Mouse (Mus musculus) neural tube, embryonic 14.5 days (tissue): ENCODE measurements around the gene Syce2. TPM values are rescaled to one million over a fixed set of nuclear protein-coding genes. Genes with fewer than 3 reads are reported as not detected.

ENCODE experiments used
- ATAC-seq: fragments of 200-750 bp; cut with Nextera tagmentation; 2 replicates; pipeline ENCODE4 v1.8.0; 2017; ENCODE audit warnings: low read depth, mild to moderate bottlenecking, moderate TSS enrichment, moderate library complexity
- H3K27ac ChIP-seq: fragments of 300-500 bp; sonication (generic); 2 replicates; pipeline ENCODE4 v1.5.1; 2014; ENCODE audit warnings: low read depth, mild to moderate bottlenecking, control low read depth, low read length, moderate library complexity, mixed read lengths
- H3K27me3 ChIP-seq: fragments of 300-500 bp; sonication (generic); 2 replicates; pipeline ENCODE4 v1.6.1; 2014; ENCODE audit warnings: low read length; ENCODE audit not compliant: control insufficient read depth, insufficient read depth
- H3K36me3 ChIP-seq: fragments of 300-500 bp; sonication (generic); 2 replicates; pipeline ENCODE4 v1.6.1; 2014; ENCODE audit warnings: low read length, mixed read lengths; ENCODE audit not compliant: control insufficient read depth, insufficient read depth
- H3K4me1 ChIP-seq: fragments of 300-500 bp; sonication (generic); 2 replicates; pipeline ENCODE4 v1.6.1; 2014; ENCODE audit warnings: low read length; ENCODE audit not compliant: control insufficient read depth, insufficient read depth
- H3K4me2 ChIP-seq: fragments of 300-500 bp; sonication (generic); 2 replicates; pipeline ENCODE4 v1.6.1; 2014; ENCODE audit warnings: mild to moderate bottlenecking, low read depth, low read length, control low read depth
- H3K4me3 ChIP-seq: fragments of 300-500 bp; sonication (generic); 2 replicates; pipeline ENCODE4 v1.5.1; 2014; ENCODE audit warnings: low read depth, low read length, control low read depth, mixed read lengths
- H3K9ac ChIP-seq: fragments of 300-500 bp; sonication (generic); replicated peaks from 2 replicates; pipeline ENCODE4 v1.6.1; 2014; ENCODE audit warnings: low read depth, mild to moderate bottlenecking, control low read depth, low read length, mixed read lengths
- H3K9me3 ChIP-seq: fragments of 300-500 bp; sonication (generic); 2 replicates; pipeline ENCODE4 v1.6.1; 2016; ENCODE audit warnings: low read length; ENCODE audit not compliant: control insufficient read depth
- WGBS: fragments of 180-500 bp; shearing (Covaris S2); extraction: QIAGEN DNeasy Blood & Tissue Kit; methylation state at CpG from one replicate; pipeline ENCODE4 v1.1.7; 2014; 5-methylcytosine and 5-hydroxymethylcytosine counted together
- polyA plus RNA-seq: library from polyadenylated mRNA; unstranded; fragments of >200 nt; fragmentation: Nextera tagmentation; extraction: Ambion mirVana; gene quantifications from 2 replicates; pipeline ENCODE4 v1.2.1, GENCODE M21; 2014

Gene Syce2
- polyA plus RNA-seq, 1 experiment from 2014 or later: 24.5 TPM

- ATAC-seq: peak; percentile 96
- Histone ChIP-seq H3K36me3 (peaks cover 67% of the 10 kb centered on the region), H3K9ac (peak within 1 kb of the TSS; percentile 87), H3K4me2 (peak within 1 kb of the TSS; percentile 70), H3K27ac (peak within 1 kb of the TSS; percentile 83), H3K4me3 (peak within 1 kb of the TSS; percentile 84), H3K9me3 (no peaks in the 10 kb centered on the region), H3K4me1 (peaks cover 23% of the 10 kb centered on the region), H3K27me3 (no peaks in the 10 kb centered on the region)
- 1% methylated on average over 45 of the region's 55 CpGs for WGBS
Measured at GRCm38 (mm10) chr8:84840248-84840999, 31.5 kb upstream of the Syce2 start, which contains the start of gene Rad23a. TSS of gene Rad23a (minus strand) at chr8:84840665.

- Histone ChIP-seq H3K27ac (no peak overlapping the region), H3K4me2 (no peak overlapping the region), H3K36me3 (peaks cover 57% of the 10 kb centered on the region), H3K9me3 (no peaks in the 10 kb centered on the region), H3K27me3 (no peaks in the 10 kb centered on the region), H3K4me3 (no peak overlapping the region), H3K9ac (no peak overlapping the region), H3K4me1 (peaks cover 23% of the 10 kb centered on the region)
- WGBS: 85% methylated on average over 1 of the region's 1 CpGs
- ATAC-seq: no peak
Measured at GRCm38 (mm10) chr8:84841514-84841913, 30.4 kb upstream of the Syce2 start.

GRCm38 (mm10) chr8:84844397-84845070 is 27.4 kb upstream of the Syce2 start:
- no peak overlapping the region for H3K27ac ChIP-seq
- no peaks in the 10 kb centered on the region for H3K9me3 ChIP-seq
- no peaks in the 10 kb centered on the region for H3K27me3 ChIP-seq
- peaks cover 39% of the 10 kb centered on the region for H3K36me3 ChIP-seq
- peaks cover 25% of the 10 kb centered on the region for H3K4me1 ChIP-seq
- WGBS: 90% methylated on average over 9 of the region's 9 CpGs
- peak overlapping the region; percentile 82 for H3K4me3 ChIP-seq
- ATAC-seq: no peak
- H3K9ac ChIP-seq: peak overlapping the region; percentile 97
- peak overlapping the region; percentile 70 for H3K4me2 ChIP-seq

GRCm38 (mm10) chr8:84845355-84846093 is 26.4 kb upstream of the Syce2 start:
- Histone ChIP-seq H3K27me3 (no peaks in the 10 kb centered on the region), H3K9me3 (no peaks in the 10 kb centered on the region), H3K4me2 (peak overlapping the region; percentile 70), H3K9ac (peak overlapping the region; percentile 97), H3K4me1 (peaks cover 21% of the 10 kb centered on the region), H3K4me3 (peak overlapping the region; percentile 82), H3K27ac (peak overlapping the region; percentile 73), H3K36me3 (peaks cover 39% of the 10 kb centered on the region)
- ATAC-seq: no peak
- 18% methylated on average over 12 of the region's 12 CpGs for WGBS

- peak overlapping the region; percentile 73 for H3K27ac ChIP-seq
- no peaks in the 10 kb centered on the region for H3K9me3 ChIP-seq
- no peaks in the 10 kb centered on the region for H3K27me3 ChIP-seq
- H3K4me1 ChIP-seq: peaks cover 21% of the 10 kb centered on the region
- peak; percentile 28 for ATAC-seq
- under 1% methylated on average over 30 of the region's 30 CpGs for WGBS
- H3K4me2 ChIP-seq: peak overlapping the region; percentile 70
- H3K4me3 ChIP-seq: peak overlapping the region; percentile 82
- peak overlapping the region; percentile 97 for H3K9ac ChIP-seq
- H3K36me3 ChIP-seq: peaks cover 39% of the 10 kb centered on the region
Measured at GRCm38 (mm10) chr8:84846094-84846721, 25.7 kb upstream of the Syce2 start.

- Histone ChIP-seq H3K4me1 (peaks cover 21% of the 10 kb centered on the region), H3K36me3 (peaks cover 32% of the 10 kb centered on the region), H3K27ac (peak within 1 kb of the TSS; percentile 84), H3K9ac (peak within 1 kb of the TSS; percentile 97), H3K4me2 (peak within 1 kb of the TSS; percentile 77), H3K27me3 (no peaks in the 10 kb centered on the region), H3K4me3 (peak within 1 kb of the TSS; percentile 82), H3K9me3 (no peaks in the 10 kb centered on the region)
- WGBS: under 1% methylated on average over 55 of the region's 55 CpGs
- peak; percentile 99 for ATAC-seq
Measured at GRCm38 (mm10) chr8:84846722-84847572, 25.0 kb upstream of the Syce2 start, which contains the start of gene Calr. TSS of gene Calr (minus strand) at chr8:84846934.

- ATAC-seq: no peak
- H3K4me2 ChIP-seq: peak overlapping the region; percentile 77
- H3K27me3 ChIP-seq: no peaks in the 10 kb centered on the region
- H3K36me3 ChIP-seq: peaks cover 23% of the 10 kb centered on the region
- H3K4me3 ChIP-seq: peak overlapping the region; percentile 82; the same call in 1 of the 2 replicates
- WGBS: 46% methylated on average over 6 of the region's 6 CpGs
- H3K27ac ChIP-seq: peak overlapping the region; percentile 84; the same call in 1 of the 2 replicates
- peak overlapping the region; percentile 97 for H3K9ac ChIP-seq
- no peaks in the 10 kb centered on the region for H3K9me3 ChIP-seq
- H3K4me1 ChIP-seq: peaks cover 21% of the 10 kb centered on the region
Measured at GRCm38 (mm10) chr8:84847684-84848435, 24.1 kb upstream of the Syce2 start.
